Comparison of ENCODE assay signal across 9 mouse cellular contexts in genomic region chr9:49989464-49990271, GRCm38 (mm10).
DNase-seq lines count a peak whose midpoint lies in the region; ATAC-seq and TF ChIP-seq lines count a peak whose summit lies in the region.
"Had no signal": no experiment of that assay in that cellular context is flagged by ENCODE, and none has a peak within 500 bp of the region (broad histone marks: within the 10 kb centered on the region; RNA-seq: fewer than 3 reads in every experiment).

No protein-coding gene starts in this region.

- H3K36me3 ChIP-seq in hindbrain, embryonic 16.5 days (ENCODE audit: control insufficient read depth, insufficient read depth, low read length), result no peaks in the 10 kb centered on the region
- no peaks in the 10 kb centered on the region for H3K36me3 ChIP-seq in lung, postnatal 0 days (ENCODE audit: insufficient read depth, low read length)

- no peaks in the 10 kb centered on the region for H3K27me3 ChIP-seq in hindbrain, embryonic 16.5 days (replicated peaks; ENCODE audit: control insufficient read depth, insufficient read depth, low read length)
- no peaks in the 10 kb centered on the region for H3K27me3 ChIP-seq in lung, postnatal 0 days (replicated peaks; ENCODE audit: insufficient read depth, low read length)
- H3K27me3 ChIP-seq: CH12.LX had no signal

- H3K9me3 ChIP-seq in hindbrain, embryonic 16.5 days (ENCODE audit: control insufficient read depth, low read length), result no peaks in the 10 kb centered on the region
- no peaks in the 10 kb centered on the region for H3K9me3 ChIP-seq in lung, postnatal 0 days (ENCODE audit: low read length)

- H3K4me1 ChIP-seq in hindbrain, embryonic 16.5 days (ENCODE audit: control insufficient read depth, insufficient read depth, low read depth, low read length), result peaks cover 4% of the 10 kb centered on the region; the same call in 1 of the 2 replicates
- peaks cover 4% of the 10 kb centered on the region; the same call in 1 of the 2 replicates for H3K4me1 ChIP-seq in lung, postnatal 0 days (ENCODE audit: insufficient read depth, low read depth, low read length)

- WGBS in hindbrain, embryonic 16.5 days, result 29% methylated on average over 14 of the region's 14 CpGs
- 30% methylated on average over 14 of the region's 14 CpGs for WGBS in lung, postnatal 0 days

- peak; percentile 96 for DNase-seq in 3T3-L1 (ENCODE audit: low read depth, low spot score)
- peak; percentile 30 for DNase-seq in cerebellum, adult 11-12 months
- peak; percentile 72 to 82 for DNase-seq in gastrocnemius, adult 8-10 months (ENCODE audit: low spot score in 2 of 2)
- peak; percentile 62 to 78 for DNase-seq in layer of hippocampus, postnatal 14 days (ENCODE audit: low spot score in 2 of 2)
- DNase-seq in lung, postnatal 0 days (ENCODE audit: low spot score), result peak; percentile 93
- DNase-seq in right cerebral cortex, postnatal 10 days (ENCODE audit: low spot score in 2 of 2), result peak; percentile 95 to 96
- no peak for DNase-seq in embryo, embryonic 10 days (ENCODE audit: low spot score)

- H3K27ac ChIP-seq in hindbrain, embryonic 16.5 days (ENCODE audit: low read depth, low read length), result no peak overlapping the region
- no peak overlapping the region for H3K27ac ChIP-seq in lung, postnatal 0 days (ENCODE audit: low read length)

- TF ChIP-seq EP300 in lung, postnatal 0 days (IDR thresholded peaks at IDR 0.05), result peak; percentile 52

- H3K9ac ChIP-seq in hindbrain, embryonic 16.5 days (ENCODE audit: low read depth, low read length), result no peak overlapping the region
- no peak overlapping the region for H3K9ac ChIP-seq in lung, postnatal 0 days (replicated peaks; ENCODE audit: low read depth)

- no peak overlapping the region for H3K4me3 ChIP-seq in hindbrain, embryonic 16.5 days (ENCODE audit: low read length)
- no peak overlapping the region for H3K4me3 ChIP-seq in lung, postnatal 0 days (ENCODE audit: low read depth, low read length)

- no peak for TF ChIP-seq CTCF in lung, postnatal 0 days (IDR thresholded peaks at IDR 0.05)

- H3K4me2 ChIP-seq in hindbrain, embryonic 16.5 days (ENCODE audit: low read length), result peak overlapping the region; percentile 40
- peak overlapping the region; percentile 35 for H3K4me2 ChIP-seq in lung, postnatal 0 days (replicated peaks; ENCODE audit: low read depth, low read length)

- ATAC-seq in hindbrain, embryonic 16.5 days, result peak; percentile 95
- ATAC-seq in lung, postnatal 0 days, result peak; percentile 93
